Mouse (Mus musculus) frontal cortex, adult 2 months (tissue): ENCODE measurements at regions not wholly inside any gene's neighbourhood (a gene's known extent, or its start where the extent isn't known, plus 50 kb on each side); places are given as distances from the start of the nearest gene placed in this dataset.

ENCODE experiments used
- DNase-seq, 2 experiments: peaks; one replicate each; pipeline ENCODE4 v3.0.0; 2022; ENCODE audit warnings: low spot score in 1 of 2; ENCODE audit errors: extremely low spot score in 1 of 2

DNA sequence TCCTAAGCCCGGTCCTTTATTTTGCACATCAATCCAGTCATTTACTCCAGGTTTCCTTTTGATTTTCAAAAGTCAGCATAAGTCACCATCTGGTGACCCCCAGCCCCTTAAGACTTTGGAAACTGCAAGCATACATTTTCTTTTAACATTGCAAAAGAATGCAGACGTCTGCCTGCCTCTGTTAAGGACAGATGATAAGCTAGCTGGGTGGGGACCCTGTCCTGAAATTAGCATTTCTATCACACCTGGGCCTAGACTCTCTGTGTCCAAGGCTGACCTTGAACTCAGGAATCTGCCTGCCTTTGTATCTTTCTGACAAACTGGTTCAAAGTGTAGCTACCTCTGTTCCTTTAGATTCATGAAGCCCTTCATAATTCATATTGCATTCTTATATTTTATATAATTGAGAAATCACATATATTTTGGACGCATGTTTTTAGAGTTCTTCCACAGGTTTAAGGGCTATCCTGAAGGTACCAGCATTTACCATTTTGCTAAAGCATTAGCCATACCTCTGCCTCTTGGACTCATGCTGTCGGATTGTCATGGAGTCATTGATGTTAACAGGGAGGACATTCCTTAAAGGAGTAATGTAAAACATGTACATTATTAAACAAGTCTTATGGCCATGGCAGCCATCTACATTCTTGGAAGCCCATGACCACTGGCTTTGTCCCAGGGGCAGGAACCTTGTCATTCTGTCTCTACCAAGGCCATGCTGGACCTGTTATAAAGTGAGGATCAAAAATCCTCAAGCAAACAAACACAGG is 998.6 kb downstream of the Ntrk3 start:
- DNase-seq: no peak
